Mouse (Mus musculus) T-helper 17 cell (primary cell): ENCODE data around the gene Dnaaf1.

ENCODE experiments used
- in situ Hi-C, 2 experiments: fragments of 300-600 bp; cut with MboI, MseI; formaldehyde crosslinking; loops; 1 replicate in 1 of 2; 2 replicates in 1 of 2; pipeline ENCODE4 v1.15.1; 2025; ENCODE audit warnings: high pct_unique_total_duplicates in 2 of 2

The Dnaaf1 gene

DNA sequence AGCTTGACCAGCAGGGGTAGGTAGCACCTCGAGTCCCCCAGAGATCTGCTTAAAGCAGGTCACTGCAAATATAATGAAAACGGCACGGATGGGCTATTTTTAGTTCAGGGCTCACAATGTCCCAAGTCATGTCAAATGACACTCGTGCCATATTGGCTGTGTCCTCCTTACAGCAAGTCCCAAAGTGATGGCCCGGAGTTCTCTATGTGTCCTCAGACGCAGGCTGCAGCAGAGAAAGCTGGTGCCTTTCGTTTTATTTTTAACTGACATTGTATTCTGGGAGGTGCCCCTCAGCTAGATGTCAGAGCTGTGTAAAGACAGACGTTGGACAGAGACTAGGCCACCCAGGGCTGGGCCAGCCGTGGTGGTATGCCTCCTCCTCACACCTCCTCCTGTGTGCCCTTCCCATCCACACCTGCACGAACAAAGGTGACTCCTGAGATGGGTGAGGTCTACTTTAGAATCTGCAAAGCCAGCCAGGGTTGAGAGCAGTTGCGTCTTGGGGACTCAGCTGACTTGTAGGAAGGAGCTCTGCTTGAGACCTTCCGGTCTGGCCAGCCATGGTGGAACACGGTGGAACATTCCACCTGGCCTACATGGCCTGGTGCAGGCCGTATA is 45.9 kb downstream of the Dnaaf1 start:
- in situ Hi-C loops = loop anchor here in 1 of 2 experiments (5.0 kb wide), 1 partner anchor 46 kb away; the partner anchor contains the start of gene Wfdc1

DNA sequence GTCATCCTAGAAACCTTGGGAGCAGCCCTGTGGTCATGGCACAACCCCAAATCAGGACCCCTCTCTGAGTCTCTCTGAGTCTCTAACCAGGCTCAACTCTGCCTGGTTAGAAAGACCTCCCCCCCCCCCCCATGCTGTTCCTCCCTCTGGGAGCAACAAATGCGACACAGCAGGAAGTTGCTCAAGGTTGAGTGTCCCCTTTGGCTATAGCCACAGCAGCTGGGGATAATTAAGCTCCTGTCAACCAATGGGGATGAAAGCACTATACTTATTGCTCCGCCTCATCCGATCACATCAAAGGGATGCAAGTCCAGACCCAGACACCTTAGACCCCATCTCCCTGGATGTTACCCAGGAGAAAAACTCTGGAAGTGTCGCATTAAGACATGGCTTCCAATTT is 47.5 kb downstream of the Dnaaf1 start:
- in situ Hi-C loops = loop anchor here in 1 of 2 experiments (5.0 kb wide), 1 partner anchor 45 kb away; the partner anchor contains the start of gene Wfdc1

DNA sequence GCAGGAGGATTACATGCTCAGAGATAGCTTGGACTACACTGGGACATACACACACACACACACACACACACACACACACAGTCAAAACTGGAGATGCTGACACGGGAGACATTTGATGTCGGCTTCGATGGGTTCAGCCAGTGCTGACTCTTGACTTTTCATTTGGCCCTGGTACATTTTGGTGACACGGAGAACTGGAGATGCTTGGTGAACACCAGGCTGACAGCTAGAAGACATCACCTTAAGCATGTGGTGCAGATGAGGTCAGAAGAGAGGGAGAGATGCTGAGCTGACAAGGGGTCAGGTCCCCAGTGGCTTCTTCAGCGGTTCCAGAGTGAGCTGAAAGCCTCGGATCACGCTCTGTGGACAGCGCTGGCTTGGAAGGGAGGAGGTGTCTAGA is 48.0 kb downstream of the Dnaaf1 start:
- in situ Hi-C loops = loop anchor here in 1 of 2 experiments (5.0 kb wide), 1 partner anchor 44 kb away; the partner anchor contains the start of gene Wfdc1

DNA sequence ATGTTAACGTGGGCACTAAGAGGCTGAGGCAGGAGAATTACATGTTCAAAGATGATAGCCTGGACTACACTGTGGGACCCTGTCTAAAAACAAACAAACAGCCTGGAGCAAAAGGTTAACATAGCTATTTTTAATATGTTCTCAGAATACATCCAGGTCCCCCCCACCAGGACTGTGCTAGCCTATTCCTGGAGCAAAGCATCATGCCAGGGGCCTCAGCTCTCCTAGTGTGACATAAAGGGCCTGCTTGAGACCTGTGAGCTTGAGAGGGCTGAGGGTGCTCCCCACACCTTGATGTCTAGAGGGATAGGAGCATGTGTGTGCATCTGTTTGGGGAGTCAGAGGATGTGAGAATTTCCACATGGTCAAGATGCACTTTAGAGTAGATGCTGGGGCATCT is 48.7 kb downstream of the Dnaaf1 start:
- in situ Hi-C loops = loop anchor here in 1 of 2 experiments (5.0 kb wide), 1 partner anchor 44 kb away; the partner anchor contains the start of gene Wfdc1

DNA sequence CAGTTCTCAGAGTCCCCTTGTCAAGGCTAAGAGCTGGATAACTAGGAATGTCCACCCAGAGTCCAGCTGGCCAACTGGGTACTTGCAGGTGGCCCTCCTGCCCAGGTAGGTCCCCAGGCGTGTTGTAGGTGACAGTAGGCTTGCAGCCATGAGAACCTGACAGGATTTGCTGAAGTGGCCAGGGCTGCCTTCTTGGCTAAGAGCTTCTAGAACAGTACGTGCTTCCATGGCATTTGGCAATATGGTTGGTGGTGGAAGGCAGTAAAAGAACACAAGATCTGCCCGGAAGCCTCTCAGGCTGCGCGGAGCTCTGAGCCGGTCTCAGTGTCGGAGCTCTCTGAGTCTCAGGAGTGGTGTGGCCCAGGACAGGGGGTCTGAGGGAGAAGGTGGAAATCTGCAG is 49.9 kb downstream of the Dnaaf1 start:
- in situ Hi-C loops = loop anchor here in 1 of 2 experiments (5.0 kb wide), 1 partner anchor 42 kb away; the partner anchor contains the start of gene Wfdc1

DNA sequence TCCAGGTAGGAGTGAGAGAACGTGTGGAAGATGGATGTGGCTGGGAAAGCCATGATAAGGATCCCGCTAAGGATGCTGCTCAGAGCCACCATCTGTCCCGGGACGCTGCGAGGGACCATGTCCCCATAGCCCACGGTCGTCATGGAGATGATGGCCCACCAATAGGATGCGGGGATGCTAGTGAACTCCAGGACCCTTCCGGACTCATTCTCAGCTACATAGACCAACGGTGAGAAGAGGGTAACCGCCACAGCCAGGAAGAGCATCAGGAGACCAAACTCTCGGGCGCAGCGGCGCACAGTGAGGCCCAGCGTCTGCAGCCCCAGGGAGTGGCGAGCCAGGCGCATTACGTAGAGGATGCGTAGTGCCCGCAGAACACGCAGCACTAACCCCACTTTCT is 50.8 kb downstream of the Dnaaf1 start:
- in situ Hi-C loops = no loop called here

DNA sequence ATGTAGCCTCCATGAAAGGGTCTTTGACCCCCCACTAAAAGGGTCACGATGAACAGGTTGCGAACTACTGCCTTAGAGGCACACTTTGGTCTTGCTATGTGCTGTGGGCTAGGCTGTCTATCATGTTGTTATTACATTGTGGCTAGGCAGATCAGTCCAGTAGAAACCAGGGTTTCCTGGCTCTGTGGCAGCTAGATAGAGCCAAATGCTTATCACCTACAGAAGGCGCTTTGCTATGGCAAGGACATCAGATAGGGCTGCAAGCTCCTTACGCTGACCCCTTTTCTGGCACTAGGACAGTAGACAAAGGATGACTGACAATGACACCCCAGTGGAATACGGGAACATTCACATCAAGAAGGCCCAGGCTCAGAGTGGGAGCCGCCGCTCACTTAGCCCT is 52.2 kb downstream of the Dnaaf1 start:
- in situ Hi-C loops = no loop called here

DNA sequence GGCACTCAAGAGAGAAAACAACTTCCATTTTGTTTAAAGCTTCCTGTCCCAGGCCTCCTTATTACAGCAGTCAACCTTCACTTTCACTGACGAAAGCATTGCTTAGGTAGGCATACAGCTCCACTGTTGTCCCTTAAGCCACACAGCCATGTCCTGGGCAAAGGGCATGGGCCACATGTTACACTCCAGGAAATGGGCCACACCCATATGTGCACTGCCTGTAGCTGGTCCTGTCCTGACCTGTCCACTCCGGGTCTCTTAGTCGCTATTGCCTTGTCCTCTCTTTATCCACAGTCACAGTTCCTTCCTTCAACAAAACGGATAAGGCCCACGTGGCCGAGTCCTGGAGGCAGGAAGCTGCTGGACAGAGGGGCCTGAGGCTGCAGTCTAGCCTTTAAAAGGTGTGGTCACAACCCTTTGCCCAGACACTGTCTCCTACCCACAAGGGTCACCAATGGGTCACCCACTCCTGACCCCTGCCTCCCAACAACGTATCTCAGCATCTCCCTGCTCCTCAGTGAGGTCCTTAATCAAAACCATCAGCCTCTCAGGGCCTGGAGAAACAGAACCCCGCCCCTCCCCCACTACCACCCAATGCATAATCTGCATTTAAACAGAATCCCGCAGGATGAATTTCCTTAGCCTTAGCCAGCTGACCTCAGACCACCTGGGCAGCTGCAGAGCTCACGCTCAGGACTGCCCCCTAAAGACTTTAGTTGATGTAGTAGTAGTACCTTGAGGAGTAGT is 52.8 kb downstream of the Dnaaf1 start:
- in situ Hi-C loops = no loop called here

DNA sequence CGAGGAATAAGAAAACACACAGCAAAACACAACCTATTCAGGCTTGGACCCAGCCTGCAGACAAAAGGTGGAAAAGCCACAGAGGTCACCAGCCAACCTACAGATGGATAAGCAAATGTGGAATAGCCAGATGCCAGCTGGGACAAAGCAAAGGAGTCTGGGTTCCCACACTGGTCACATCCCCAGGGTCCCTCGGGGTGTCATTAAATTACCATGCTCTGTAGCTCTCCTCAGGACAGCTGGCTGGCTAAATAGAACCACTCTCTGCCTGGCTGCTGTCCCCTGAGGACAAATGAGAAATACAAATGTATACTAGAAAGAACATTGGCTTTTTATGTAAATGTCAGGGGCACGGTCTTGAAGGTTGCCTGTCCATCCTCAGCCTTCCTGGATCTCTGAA is 55.8 kb downstream of the Dnaaf1 start:
- in situ Hi-C loops = no loop called here

DNA sequence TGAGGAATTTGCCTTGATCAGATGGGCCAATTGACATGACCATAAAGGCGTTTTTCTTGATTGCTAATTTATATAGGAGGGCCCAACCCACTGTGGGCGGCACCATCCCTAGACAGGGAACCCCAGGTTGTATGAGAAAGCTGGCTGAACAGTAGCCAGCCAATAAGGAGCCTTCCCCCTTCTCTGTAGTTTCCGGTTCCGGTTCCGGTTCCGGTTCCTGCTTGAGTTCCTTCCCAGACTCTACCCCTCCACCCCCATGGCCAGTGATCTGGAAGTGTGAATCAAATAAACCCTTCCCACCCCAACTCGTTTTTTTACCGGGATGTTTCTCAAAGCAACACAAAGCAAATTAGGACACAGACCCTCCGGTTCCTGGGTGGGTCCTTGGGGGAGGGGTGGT is 57.2 kb downstream of the Dnaaf1 start:
- in situ Hi-C loops = no loop called here

DNA sequence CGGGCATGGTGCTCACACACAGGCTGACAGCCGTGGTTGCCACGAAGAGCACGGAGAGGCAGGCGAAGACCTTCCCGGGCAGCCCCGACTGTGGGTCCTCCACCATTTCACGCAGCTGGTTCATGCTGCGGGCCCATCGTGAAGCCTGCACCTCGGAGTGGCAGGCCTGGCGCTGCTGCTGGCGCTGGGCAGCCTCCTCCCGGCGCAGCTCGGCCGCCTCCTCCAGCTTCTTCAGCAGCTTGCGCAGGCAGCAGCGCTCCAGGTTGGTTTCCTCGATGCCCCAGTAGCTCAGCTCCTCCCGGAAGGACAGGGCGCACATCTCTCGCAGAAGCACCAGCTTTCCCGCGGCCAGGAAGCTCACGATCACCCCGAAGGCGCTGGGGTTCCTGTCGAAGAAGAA is 57.9 kb downstream of the Dnaaf1 start:
- in situ Hi-C loops = no loop called here

DNA sequence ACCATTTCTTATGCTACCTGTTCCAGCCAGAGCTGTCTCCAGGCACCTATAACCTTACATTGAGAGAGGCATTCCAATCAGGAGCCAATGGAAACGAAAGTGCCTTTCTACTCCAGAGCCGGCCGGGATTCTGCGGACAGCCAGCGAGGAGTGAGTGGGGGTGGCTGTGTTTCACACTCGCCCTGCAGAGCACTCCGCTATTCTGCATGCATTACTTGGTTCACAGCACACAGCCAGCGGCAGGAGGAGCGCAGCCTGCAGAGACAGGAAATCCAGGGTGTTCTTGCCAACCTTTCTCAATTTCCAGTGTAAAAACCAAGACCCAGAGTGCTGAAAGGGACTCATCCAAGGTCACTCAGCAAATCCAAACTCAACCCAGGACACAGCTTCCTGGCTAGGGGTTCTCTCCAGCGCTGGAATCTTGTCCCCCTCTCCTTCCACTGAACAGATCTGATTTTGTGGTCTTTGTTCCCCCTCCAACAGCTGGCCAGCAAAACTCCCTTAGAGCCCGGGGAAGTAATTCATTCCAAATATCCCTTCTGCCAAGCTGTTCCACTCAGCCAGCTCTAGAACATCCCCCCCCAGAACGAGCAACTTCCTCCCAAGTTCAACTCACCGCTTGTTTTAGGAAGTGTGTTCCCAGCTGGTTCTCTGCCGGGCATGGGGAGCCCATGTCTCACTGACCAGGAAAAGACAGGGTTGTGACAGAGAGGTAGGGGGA is 59.7 kb downstream of the Dnaaf1 start:
- in situ Hi-C loops = no loop called here

DNA sequence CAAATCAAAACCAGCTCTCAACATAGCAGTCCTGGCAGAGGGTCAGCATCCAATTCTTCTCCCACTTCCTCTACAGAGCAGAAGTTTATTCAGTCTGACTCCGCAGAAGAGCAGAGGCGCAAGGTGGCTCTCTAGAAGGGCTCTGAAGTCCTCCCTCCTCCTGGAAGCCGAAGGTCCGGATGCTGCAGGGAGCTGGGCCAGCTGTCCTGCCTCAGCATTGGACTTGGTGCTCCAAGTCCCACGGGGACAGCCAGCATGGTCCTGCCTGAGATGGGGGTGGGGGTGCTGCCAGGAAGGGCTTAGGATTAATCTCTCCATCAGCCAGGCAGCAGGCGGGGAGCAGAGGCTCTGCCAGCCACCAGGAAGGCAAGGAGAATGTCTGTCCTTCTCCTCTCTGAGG is 60.3 kb downstream of the Dnaaf1 start, which contains the start of gene Kcng4:
Kcng4 (minus strand) TSS at position 303 of the 400 bp plus-strand sequence.
- in situ Hi-C loops = no loop called here

DNA sequence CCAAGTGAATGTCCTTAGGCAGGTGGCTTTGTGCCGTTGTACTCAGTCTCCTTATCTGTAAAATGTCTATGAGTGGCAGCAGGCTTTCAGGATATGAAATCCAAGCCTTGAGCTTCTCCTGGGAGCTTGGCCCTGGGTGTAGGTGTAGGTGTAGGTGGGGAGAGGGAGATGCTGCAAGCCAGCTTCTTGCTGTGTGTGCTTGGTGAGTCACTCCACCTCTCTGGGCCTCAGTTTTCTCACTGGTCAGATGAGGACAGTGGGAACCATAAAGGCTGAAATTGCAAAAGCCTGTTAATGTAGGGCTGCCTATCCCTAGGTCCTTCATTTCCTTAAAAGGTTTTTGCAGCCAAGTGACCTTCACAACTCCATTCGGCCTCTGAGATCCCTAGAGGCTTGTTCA is 60.9 kb downstream of the Dnaaf1 start:
- in situ Hi-C loops = no loop called here

DNA sequence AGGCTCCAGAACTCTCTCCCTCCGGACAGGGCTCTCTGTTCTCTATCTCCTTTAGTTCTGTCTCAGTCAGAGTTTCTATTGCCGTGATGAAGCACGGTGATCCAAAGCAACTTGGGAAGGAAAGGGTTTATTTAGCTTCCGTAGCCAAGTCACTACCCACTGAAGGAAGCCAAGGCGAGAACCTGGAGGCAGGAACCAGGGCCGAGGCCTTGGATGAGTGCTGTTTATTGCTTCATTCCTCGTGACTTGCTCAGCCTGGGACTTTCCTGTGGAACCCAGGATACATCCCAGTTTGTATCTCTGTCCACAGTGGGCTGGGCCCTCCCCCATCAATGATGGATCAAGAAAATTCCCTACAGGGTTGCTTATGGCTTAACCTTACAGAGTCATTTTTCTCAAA is 61.7 kb downstream of the Dnaaf1 start:
- in situ Hi-C loops = no loop called here

DNA sequence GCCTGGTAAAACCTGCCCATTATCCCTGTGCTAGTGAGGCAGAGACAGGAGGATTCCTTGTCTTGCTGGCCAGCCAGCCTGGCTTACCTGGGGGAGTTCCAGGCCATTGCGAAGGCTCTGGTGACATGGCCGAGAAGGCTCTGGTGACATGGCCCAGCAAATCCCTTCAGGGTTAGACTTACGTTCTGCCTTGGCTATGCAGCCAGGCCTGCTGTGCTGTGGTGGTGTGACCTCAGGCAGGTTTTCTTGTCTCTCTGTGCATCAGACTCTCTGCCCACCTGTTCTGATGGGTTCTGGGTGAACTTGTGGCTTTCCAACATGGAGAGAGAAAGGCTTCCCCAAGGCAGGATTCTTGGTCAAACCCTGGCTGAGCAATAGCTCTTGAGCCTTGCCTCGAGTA is 62.3 kb downstream of the Dnaaf1 start:
- in situ Hi-C loops = no loop called here

DNA sequence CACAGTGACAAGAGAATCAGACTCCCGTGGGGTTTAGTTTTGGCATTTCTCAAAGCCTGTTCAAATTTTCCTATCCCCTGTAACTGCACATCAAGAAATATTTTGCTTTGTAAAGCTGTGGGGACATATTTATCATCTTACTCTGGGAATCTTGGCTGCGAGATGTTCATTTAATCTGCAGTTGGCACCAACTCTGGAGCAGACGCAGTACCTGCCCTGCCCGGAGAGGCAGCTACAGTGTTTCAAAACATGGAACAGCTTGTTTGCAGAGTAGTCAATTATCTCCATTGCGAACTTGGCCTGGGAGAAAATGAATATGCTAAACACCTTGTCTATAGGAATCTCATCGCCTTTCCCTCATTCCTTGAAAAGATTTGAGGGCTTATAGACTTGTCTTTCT is 63.2 kb downstream of the Dnaaf1 start:
- in situ Hi-C loops = no loop called here

DNA sequence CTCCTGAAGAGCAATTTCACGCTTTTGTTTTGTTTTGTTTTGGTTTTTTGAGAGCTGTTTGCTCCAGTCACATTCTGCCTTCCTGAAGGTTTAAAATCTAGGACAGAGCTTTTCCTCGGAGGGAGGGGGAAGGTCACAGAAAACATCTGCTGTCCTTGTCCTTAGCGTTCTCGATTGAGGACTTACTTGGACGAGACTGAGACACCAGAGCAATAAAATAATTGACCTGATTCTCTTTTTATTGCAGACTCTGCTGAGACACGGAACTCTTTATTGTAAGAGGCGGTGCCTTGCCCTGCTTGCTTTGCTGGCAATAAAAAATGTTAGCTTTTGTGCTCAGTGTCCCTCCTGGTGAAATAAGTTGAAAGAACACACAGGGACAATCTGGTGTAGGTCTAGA is 64.8 kb downstream of the Dnaaf1 start:
- in situ Hi-C loops = no loop called here

DNA sequence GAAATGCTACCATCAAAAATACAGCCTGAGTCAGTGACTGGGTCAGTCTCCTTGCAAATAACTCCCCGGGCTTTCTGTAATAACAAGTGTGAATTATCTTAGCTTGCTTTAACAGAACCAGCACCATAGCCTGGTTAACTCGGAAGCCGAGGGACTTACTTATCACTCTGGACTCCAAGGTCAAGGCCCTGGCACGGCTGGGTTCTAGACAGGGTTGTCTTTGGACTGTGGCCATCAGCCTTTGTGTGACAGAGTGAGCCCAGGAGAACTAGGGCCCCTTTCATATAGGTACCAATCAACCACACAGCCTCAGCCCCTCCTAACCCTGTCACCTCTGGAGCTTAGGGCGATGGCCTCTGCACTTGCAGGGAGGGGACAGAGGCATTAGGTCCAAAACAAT is 66.0 kb downstream of the Dnaaf1 start:
- in situ Hi-C loops = no loop called here

DNA sequence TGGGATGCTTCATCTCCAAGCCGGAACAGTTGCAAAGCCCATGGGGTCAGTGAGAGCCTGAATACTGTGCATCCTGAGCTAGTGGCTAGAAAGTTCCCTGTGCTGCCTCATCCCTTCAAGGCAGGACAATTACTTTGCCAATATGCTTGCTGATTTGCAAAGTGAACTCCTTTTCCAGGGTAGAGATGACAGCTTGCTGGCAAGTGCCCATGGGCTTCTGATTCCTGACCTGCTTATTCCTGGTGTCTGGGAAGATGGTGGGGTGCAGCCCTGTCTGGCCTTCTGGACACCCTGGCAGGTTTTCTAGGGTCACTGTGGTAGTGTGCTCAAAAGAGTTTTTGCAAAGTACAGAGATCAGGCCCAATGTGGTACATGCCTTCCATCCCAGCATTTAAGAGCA is 67.9 kb downstream of the Dnaaf1 start:
- in situ Hi-C loops = no loop called here

DNA sequence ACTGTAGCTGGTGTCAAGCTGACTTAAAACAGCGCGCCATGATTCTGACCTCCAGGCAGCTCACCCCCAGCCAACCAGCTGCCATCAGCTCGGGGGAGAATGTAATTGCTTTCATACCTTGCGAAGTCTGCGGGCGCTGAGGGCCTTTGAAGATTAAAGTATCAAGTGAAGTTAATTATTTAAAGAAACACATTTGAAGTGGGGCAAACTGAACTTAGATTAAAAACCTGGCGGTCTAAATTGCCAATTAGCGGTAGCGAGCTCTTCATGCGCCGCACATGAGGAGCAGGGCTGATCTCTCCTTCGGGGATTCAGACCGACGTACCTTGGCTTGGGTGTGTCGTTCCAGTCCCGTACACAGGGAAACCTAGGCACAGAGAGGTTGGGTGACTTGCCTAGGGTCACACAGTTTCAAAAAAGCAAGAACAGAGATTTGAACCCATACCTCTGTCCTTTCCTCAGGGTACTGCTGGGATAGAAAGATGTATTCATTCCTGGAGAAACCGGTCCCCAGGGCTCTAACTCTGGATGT is 69.5 kb downstream of the Dnaaf1 start:
- in situ Hi-C loops = no loop called here

DNA sequence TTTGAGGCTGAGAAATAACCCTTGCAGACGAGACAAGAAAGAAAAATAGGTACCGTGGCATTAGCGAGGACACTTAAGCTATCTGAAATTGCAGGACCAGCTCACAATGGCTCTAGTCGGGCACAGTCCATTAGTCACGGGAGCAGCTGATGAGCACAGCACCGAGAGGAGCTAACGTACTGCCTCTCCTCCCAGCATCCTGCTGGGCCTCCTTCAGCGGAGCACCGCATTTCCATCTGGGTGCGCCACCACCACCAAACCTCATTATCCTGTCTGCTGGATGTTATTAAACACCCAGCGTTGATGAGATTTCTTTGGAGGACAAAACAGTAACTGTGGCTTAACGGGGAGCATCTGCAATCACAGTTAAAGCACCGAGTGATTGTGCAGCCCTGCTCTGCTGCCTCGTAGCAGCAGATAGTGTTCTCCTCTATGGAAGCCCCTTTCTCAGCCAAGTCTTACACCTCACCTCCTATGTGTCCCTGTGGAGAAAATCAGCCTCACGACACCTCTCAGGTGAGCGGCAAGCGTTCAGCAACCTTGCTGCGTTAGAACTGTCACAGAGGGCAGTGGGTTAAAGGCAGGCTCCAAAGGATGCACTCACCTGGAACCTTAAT is 70.1 kb downstream of the Dnaaf1 start:
- in situ Hi-C loops = no loop called here
